Mouse (Mus musculus): ENCODE results near the gene Gm4565. TPM values are rescaled to one million over a fixed set of nuclear protein-coding genes. Genes with fewer than 3 reads are reported as not detected.
"Not testable (repeated sequence)": the region's sequence is repeated elsewhere in the genome, so short reads cannot be mapped to it uniquely, and the experiment has no call there.

Gm4565 gene
- total RNA-seq (2021) (not detected), polyA plus RNA-seq (2012; rRNA removed) (not detected in 2 replicates)
- long read RNA-seq = 0 reads

GRCm38 (mm10) chr7:22588027-22588426, at the start of gene Gm4565:
Gene Gm4565, minus strand, starts transcription at chr7:22588127.
- not testable (repeated sequence) for DNase-seq

GRCm38 (mm10) chr7:22565243-22565642, 22.7 kb downstream of the Gm4565 start, which contains the start of gene Gm4201:
Gene Gm4201, minus strand, starts transcription at chr7:22565343.
- not testable (repeated sequence) for DNase-seq

GRCm38 (mm10) chr7:22534787-22535186, 53.1 kb downstream of the Gm4565 start, which contains the start of gene Gm8677:
Gene Gm8677, minus strand, starts transcription at chr7:22534887.
- DNase-seq = not testable (repeated sequence)

Other genes starting within 250 kb of the Gm4565 start
- not detected for gene Gm8660, start 217.1 kb downstream of the Gm4565 start, total RNA-seq (2021)
- not detected in 2 replicates for gene Gm8660, start 217.1 kb downstream of the Gm4565 start, polyA plus RNA-seq (2012; rRNA removed)
- not detected for gene Vmn1r148, start 174.5 kb downstream of the Gm4565 start, total RNA-seq (2021)
- not detected in 2 replicates for gene Vmn1r148, start 174.5 kb downstream of the Gm4565 start, polyA plus RNA-seq (2012; rRNA removed)
- not detected for gene Vmn1r149, start 149.9 kb downstream of the Gm4565 start, total RNA-seq (2021)
- gene Vmn1r149, start 149.9 kb downstream of the Gm4565 start, polyA plus RNA-seq (2012; rRNA removed) = not detected in 2 replicates
- gene Gm10665, start 124.1 kb downstream of the Gm4565 start, total RNA-seq (2021) = not detected
- gene Gm10665, start 124.1 kb downstream of the Gm4565 start, polyA plus RNA-seq (2012; rRNA removed) = not detected in 2 replicates
- not detected for gene Vmn1r151, start 88.4 kb downstream of the Gm4565 start, total RNA-seq (2021)
- not detected in 2 replicates for gene Vmn1r151, start 88.4 kb downstream of the Gm4565 start, polyA plus RNA-seq (2012; rRNA removed)
- not detected for gene Vmn1r152, start 65.2 kb downstream of the Gm4565 start, total RNA-seq (2021)
- not detected in 2 replicates for gene Vmn1r152, start 65.2 kb downstream of the Gm4565 start, polyA plus RNA-seq (2012; rRNA removed)
- not detected for gene Gm8677, start 53.2 kb downstream of the Gm4565 start, total RNA-seq (2021)
- not detected in 2 replicates for gene Gm8677, start 53.2 kb downstream of the Gm4565 start, polyA plus RNA-seq (2012; rRNA removed)
- not detected for gene Gm4201, start 22.8 kb downstream of the Gm4565 start, total RNA-seq (2021)
- not detected in 2 replicates for gene Gm4201, start 22.8 kb downstream of the Gm4565 start, polyA plus RNA-seq (2012; rRNA removed)
- not detected for gene Vmn1r155, start 69.9 kb upstream of the Gm4565 start, total RNA-seq (2021)
- gene Vmn1r155, start 69.9 kb upstream of the Gm4565 start, polyA plus RNA-seq (2012; rRNA removed) = not detected in 2 replicates
- gene Gm8693, start 104.2 kb upstream of the Gm4565 start, total RNA-seq (2021) = not detected
- not detected in 2 replicates for gene Gm8693, start 104.2 kb upstream of the Gm4565 start, polyA plus RNA-seq (2012; rRNA removed)
- gene Gm4567, start 131.6 kb upstream of the Gm4565 start, total RNA-seq (2021) = not detected
- not detected in 2 replicates for gene Gm4567, start 131.6 kb upstream of the Gm4565 start, polyA plus RNA-seq (2012; rRNA removed)
- not detected for gene Vmn1r157, start 173.6 kb upstream of the Gm4565 start, total RNA-seq (2021)
- gene Vmn1r157, start 173.6 kb upstream of the Gm4565 start, polyA plus RNA-seq (2012; rRNA removed) = not detected in 2 replicates
- not detected for gene Vmn1r158, start 202.7 kb upstream of the Gm4565 start, total RNA-seq (2021)
- not detected in 2 replicates for gene Vmn1r158, start 202.7 kb upstream of the Gm4565 start, polyA plus RNA-seq (2012; rRNA removed)

Measured in adrenal gland, adult 2 months (tissue).